Mouse (Mus musculus): ENCODE measurements around the gene Cdkn1a. TPM values are rescaled to one million over a fixed set of nuclear protein-coding genes. Genes with fewer than 3 reads are reported as not detected.
A peak's percentile ranks its signal among the peaks of the same experiment; 100 is the strongest.

Gene Cdkn1a
- polyA plus RNA-seq, 1 experiment from 2014 or later = 74.9 TPM

DNA sequence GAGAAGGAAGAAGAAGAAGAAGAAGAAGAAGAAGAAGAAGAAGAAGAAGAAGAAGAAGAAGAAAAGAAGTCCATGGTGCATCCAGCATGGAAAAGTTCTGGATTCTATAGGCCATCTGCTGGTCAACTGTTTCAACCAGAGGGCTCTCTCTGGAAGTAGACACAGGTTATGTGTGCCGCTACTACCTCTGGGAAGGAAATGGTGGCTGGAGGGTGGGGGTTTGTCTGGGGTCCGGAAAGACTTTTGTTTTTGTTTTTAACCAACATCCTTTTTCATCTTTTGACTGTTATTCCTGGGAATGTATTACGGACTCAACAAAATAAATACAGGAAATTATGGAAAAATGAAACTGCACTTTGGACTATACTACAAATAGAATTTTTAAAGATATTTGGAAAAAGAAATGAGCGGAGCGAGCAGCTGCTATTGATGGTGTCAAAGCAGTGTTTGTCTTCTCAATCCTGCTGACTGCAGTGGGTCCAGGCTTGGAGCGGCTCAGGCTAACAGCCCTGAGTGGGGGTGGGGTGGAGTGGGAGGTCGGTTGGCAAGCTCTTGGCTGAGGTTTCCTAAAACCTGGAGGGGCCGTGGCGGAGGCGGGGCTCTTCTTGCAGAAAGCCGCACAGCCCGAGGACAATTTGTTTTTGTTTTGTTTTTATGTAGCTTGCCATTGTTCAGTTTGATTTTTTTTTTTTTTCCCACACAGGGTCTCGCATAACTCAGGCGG lies 12.8 kb upstream of the Cdkn1a start:
- no peaks in the 10 kb centered on the region for H3K36me3 ChIP-seq (ENCODE audit: control insufficient read depth, insufficient read depth)
- no peak overlapping the region for H3K27ac ChIP-seq (ENCODE audit: low read depth, low read length)
- TF ChIP-seq CTCF (IDR thresholded peaks at IDR 0.05; ENCODE audit: low read depth) = no peak
- peak overlapping the region; percentile 57 for H3K4me2 ChIP-seq (replicated peaks; ENCODE audit: low read depth)
- 0 out of 2 replicates have a peak, but pooled peaks cover 4% of the 10 kb centered on the region for H3K4me1 ChIP-seq (replicated peaks; ENCODE audit: control insufficient read depth, insufficient read depth, low read length)
- H3K27me3 ChIP-seq (replicated peaks; ENCODE audit: control insufficient read depth, insufficient read depth, low read length) = no peaks in the 10 kb centered on the region
- H3K4me3 ChIP-seq (ENCODE audit: low read depth, low read length) = peak overlapping the region; percentile 14; the same call in 1 of the 2 replicates
- no peak overlapping the region for H3K9ac ChIP-seq (ENCODE audit: low read depth, low read length)
- 28% methylated on average over 14 of the region's 14 CpGs for WGBS
- ATAC-seq = no peak
- no peaks in the 10 kb centered on the region for H3K9me3 ChIP-seq (ENCODE audit: control insufficient read depth)

DNA sequence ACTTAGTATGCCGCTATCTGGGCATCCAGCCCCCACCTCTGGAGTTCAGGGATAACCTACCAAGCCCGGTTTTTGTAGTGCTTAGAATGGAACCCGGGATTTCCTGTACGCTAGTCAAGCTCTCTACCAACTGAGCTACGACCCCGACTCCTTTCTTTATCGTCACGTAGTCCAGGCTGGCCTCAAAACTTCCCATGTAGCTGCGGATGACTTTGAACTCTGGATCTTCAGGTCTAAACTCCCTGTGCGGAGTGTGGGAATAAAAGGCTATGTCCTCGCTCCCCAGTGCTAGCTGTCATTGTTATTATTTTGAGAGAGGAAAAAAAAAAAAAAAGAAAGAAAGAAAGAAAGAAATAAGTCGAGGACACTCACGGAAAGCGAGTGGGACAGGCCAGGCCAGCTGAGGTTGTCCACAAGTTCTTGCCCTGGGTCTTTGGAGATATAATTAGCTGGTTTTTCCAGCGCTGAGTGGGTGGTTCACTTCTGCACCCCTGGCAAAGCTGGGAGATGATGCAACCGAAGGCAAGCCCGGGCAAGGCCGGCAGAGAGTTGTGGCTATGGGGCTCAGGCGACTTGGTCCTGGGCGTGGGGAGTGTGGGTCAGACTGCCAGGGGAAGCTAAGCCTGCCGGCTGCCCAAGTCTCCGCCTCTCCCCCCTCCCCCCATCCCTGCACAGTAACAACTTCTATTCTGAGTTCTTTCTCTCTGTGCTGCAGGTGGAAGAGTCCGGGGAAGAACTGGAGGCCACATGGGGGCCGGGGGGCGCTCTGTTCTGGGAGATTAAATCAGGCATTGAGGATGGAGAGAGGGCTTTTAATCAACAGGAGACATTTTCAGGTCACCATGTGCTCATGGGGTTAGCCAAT lies 12.0 kb upstream of the Cdkn1a start:
- Histone ChIP-seq H3K4me1 (replicated peaks; ENCODE audit: control insufficient read depth, insufficient read depth, low read length) (0 out of 2 replicates have a peak, but pooled peaks cover 4% of the 10 kb centered on the region), H3K9ac (ENCODE audit: low read depth, low read length) (no peak overlapping the region), H3K27ac (ENCODE audit: low read depth, low read length) (no peak overlapping the region), H3K4me2 (replicated peaks; ENCODE audit: low read depth) (peak overlapping the region; percentile 57), H3K36me3 (ENCODE audit: control insufficient read depth, insufficient read depth) (no peaks in the 10 kb centered on the region), H3K9me3 (ENCODE audit: control insufficient read depth) (no peaks in the 10 kb centered on the region), H3K4me3 (ENCODE audit: low read depth, low read length) (peak overlapping the region; percentile 14; the same call in 1 of the 2 replicates), H3K27me3 (replicated peaks; ENCODE audit: control insufficient read depth, insufficient read depth, low read length) (no peaks in the 10 kb centered on the region)
- TF ChIP-seq CTCF (IDR thresholded peaks at IDR 0.05; ENCODE audit: low read depth) = no peak
- 19% methylated on average over 25 of the region's 25 CpGs for WGBS
- no peak for ATAC-seq

- 0 out of 2 replicates have a peak, but pooled peaks cover 8% of the 10 kb centered on the region for H3K4me1 ChIP-seq (replicated peaks; ENCODE audit: control insufficient read depth, insufficient read depth, low read length)
- H3K9me3 ChIP-seq (ENCODE audit: control insufficient read depth) = no peaks in the 10 kb centered on the region
- peak; percentile 39; the same call in 1 of the 2 replicates for ATAC-seq
- H3K4me3 ChIP-seq (ENCODE audit: low read depth, low read length) = no peak overlapping the region
- no peaks in the 10 kb centered on the region for H3K36me3 ChIP-seq (ENCODE audit: control insufficient read depth, insufficient read depth)
- H3K4me2 ChIP-seq (replicated peaks; ENCODE audit: low read depth) = no peak overlapping the region; the same call in 1 of the 2 replicates
- TF ChIP-seq CTCF (IDR thresholded peaks at IDR 0.05; ENCODE audit: low read depth) = no peak
- H3K9ac ChIP-seq (ENCODE audit: low read depth, low read length) = no peak overlapping the region
- 9% methylated on average over 23 of the region's 23 CpGs for WGBS
- no peak overlapping the region for H3K27ac ChIP-seq (ENCODE audit: low read depth, low read length)
- H3K27me3 ChIP-seq (replicated peaks; ENCODE audit: control insufficient read depth, insufficient read depth, low read length) = no peaks in the 10 kb centered on the region
Observed at GRCm38 (mm10) chr17:29080758-29081617, 9.8 kb upstream of the Cdkn1a start.

GRCm38 (mm10) chr17:29081618-29082381 lies 9.0 kb upstream of the Cdkn1a start:
- no peak overlapping the region for H3K4me3 ChIP-seq (ENCODE audit: low read depth, low read length)
- 27% methylated on average over 21 of the region's 21 CpGs for WGBS

DNA sequence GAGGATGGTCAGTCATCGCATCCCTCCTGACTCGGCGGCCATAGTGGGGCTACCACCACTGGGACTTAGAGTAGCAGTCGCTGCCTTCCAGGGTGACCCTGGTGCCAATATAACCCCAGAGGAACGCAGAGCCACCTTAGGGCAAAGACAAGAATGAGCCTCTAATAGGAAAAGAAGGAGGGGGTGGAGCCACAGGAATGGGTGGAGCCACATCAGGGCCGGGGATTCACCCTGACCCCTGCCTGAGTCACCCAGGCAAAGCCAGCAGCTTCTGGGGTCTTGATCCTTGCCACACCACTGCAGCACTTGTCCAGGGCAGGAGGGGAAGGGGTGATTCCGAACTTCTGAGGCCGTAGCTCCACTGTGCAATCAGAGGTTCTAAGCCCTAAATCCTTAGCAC lies 7.2 kb upstream of the Cdkn1a start:
- Histone ChIP-seq H3K4me2 (replicated peaks; ENCODE audit: low read depth) (no peak overlapping the region), H3K9me3 (ENCODE audit: control insufficient read depth) (no peaks in the 10 kb centered on the region), H3K36me3 (ENCODE audit: control insufficient read depth, insufficient read depth) (no peaks in the 10 kb centered on the region), H3K4me3 (ENCODE audit: low read depth, low read length) (no peak overlapping the region), H3K4me1 (replicated peaks; ENCODE audit: control insufficient read depth, insufficient read depth, low read length) (0 out of 2 replicates have a peak, but pooled peaks cover 8% of the 10 kb centered on the region), H3K27me3 (replicated peaks; ENCODE audit: control insufficient read depth, insufficient read depth, low read length) (no peaks in the 10 kb centered on the region), H3K9ac (ENCODE audit: low read depth, low read length) (no peak overlapping the region), H3K27ac (ENCODE audit: low read depth, low read length) (no peak overlapping the region)
- ATAC-seq = no peak
- no peak for TF ChIP-seq CTCF (IDR thresholded peaks at IDR 0.05; ENCODE audit: low read depth)
- WGBS = 93% methylated on average over 8 of the region's 8 CpGs

More at GRCm38 (mm10) chr17:29081618-29082381, 9.0 kb upstream of the Cdkn1a start:
- H3K27ac ChIP-seq (ENCODE audit: low read depth, low read length) = no peak overlapping the region
- H3K27me3 ChIP-seq (replicated peaks; ENCODE audit: control insufficient read depth, insufficient read depth, low read length) = no peaks in the 10 kb centered on the region
- H3K9ac ChIP-seq (ENCODE audit: low read depth, low read length) = no peak overlapping the region
- H3K9me3 ChIP-seq (ENCODE audit: control insufficient read depth) = no peaks in the 10 kb centered on the region
- no peak for TF ChIP-seq CTCF (IDR thresholded peaks at IDR 0.05; ENCODE audit: low read depth)
- H3K4me1 ChIP-seq (replicated peaks; ENCODE audit: control insufficient read depth, insufficient read depth, low read length) = 0 out of 2 replicates have a peak, but pooled peaks cover 8% of the 10 kb centered on the region
- H3K36me3 ChIP-seq (ENCODE audit: control insufficient read depth, insufficient read depth) = no peaks in the 10 kb centered on the region
- peak overlapping the region; percentile 27 for H3K4me2 ChIP-seq (replicated peaks; ENCODE audit: low read depth)
- ATAC-seq = no peak

All from intestine, postnatal 0 days (tissue).